Mouse (Mus musculus): ENCODE data around the gene Cplx3.

GRCm38 (mm10) chr9:57643169-57643855 lies 37.2 kb upstream of the Cplx3 start:
- TF ChIP-seq CTCF (IDR thresholded peaks at IDR 0.05; ENCODE audit: low read depth) = no peak
- TF ChIP-seq EP300 (optimal IDR thresholded peaks at IDR 0.05) = no peak
